Mouse (Mus musculus) kidney, embryonic 14.5 days (tissue): ENCODE results near the gene Slc17a9. TPM values are rescaled to one million over a fixed set of nuclear protein-coding genes. Genes with fewer than 3 reads are reported as not detected.

Source experiments
- ATAC-seq: fragments of 200-750 bp; cut with Nextera tagmentation; 2 replicates; pipeline ENCODE4 v1.8.0; 2017; ENCODE audit warnings: moderate number of reproducible peaks, mild to moderate bottlenecking, moderate TSS enrichment, moderate library complexity; ENCODE audit not compliant: low FRiP score, low TSS enrichment
- H3K27ac ChIP-seq: fragments of 300-500 bp; sonication (generic); 2 replicates; pipeline ENCODE4 v1.5.1; 2014; ENCODE audit warnings: low read depth, mild to moderate bottlenecking, low read length, moderate library complexity, mixed read lengths
- H3K27me3 ChIP-seq: fragments of 300-500 bp; sonication (generic); 2 replicates; pipeline ENCODE4 v1.6.1; 2014; ENCODE audit warnings: mild to moderate bottlenecking, low read length; ENCODE audit not compliant: control insufficient read depth, insufficient read depth
- H3K36me3 ChIP-seq: fragments of 300-500 bp; sonication (generic); 2 replicates; pipeline ENCODE4 v1.6.1; 2014; ENCODE audit warnings: low read length, mixed read lengths; ENCODE audit not compliant: control insufficient read depth, insufficient read depth
- H3K4me1 ChIP-seq: fragments of 300-500 bp; sonication (generic); 2 replicates; pipeline ENCODE4 v1.6.1; 2014; ENCODE audit warnings: low read length, mixed read lengths; ENCODE audit not compliant: control insufficient read depth, insufficient read depth
- H3K4me2 ChIP-seq: fragments of 300-500 bp; sonication (generic); replicated peaks from 2 replicates; pipeline ENCODE4 v1.6.1; 2014; ENCODE audit warnings: low read depth, mild to moderate bottlenecking, low read length
- H3K4me3 ChIP-seq: fragments of 300-500 bp; sonication (generic); 2 replicates; pipeline ENCODE4 v1.5.1; 2014; ENCODE audit warnings: mild to moderate bottlenecking, low read length
- H3K9ac ChIP-seq: fragments of 300-500 bp; sonication (generic); 2 replicates; pipeline ENCODE4 v1.6.1; 2014; ENCODE audit warnings: low read depth, mild to moderate bottlenecking, low read length, moderate library complexity
- H3K9me3 ChIP-seq: fragments of 300-500 bp; sonication (generic); 2 replicates; pipeline ENCODE4 v1.6.1; 2016; ENCODE audit warnings: low read length; ENCODE audit not compliant: control insufficient read depth
- WGBS: fragments of 180-500 bp; shearing (Covaris S2); extraction: QIAGEN DNeasy Blood & Tissue Kit; methylation state at CpG from one replicate; pipeline ENCODE4 v1.1.7; 2014; 5-methylcytosine and 5-hydroxymethylcytosine counted together
- polyA plus RNA-seq: library from polyadenylated mRNA; unstranded; fragments of >200 nt; fragmentation: Nextera tagmentation; extraction: Ambion mirVana; gene quantifications from 2 replicates; pipeline ENCODE4 v1.2.1, GENCODE M21; 2014

Slc17a9 gene
- polyA plus RNA-seq, 1 experiment from 2014 or later = 0.20 TPM

GRCm38 (mm10) chr2:180700457-180700856 lies 24.6 kb upstream of the Slc17a9 start:
- H3K27me3 ChIP-seq = no peaks in the 10 kb centered on the region
- no peaks in the 10 kb centered on the region for H3K9me3 ChIP-seq
- no peaks in the 10 kb centered on the region; the same call in 1 of the 2 replicates for H3K36me3 ChIP-seq
- WGBS = 74% methylated on average over 5 of the region's 5 CpGs
- no peak overlapping the region for H3K27ac ChIP-seq
- no peak for ATAC-seq
- peak overlapping the region; percentile 86 for H3K4me2 ChIP-seq
- H3K4me3 ChIP-seq = peak overlapping the region; percentile 97
- H3K4me1 ChIP-seq = peaks cover 27% of the 10 kb centered on the region
- H3K9ac ChIP-seq = peak overlapping the region; percentile 98; the same call in 1 of the 2 replicates

GRCm38 (mm10) chr2:180701053-180701766 lies 23.9 kb upstream of the Slc17a9 start:
- Histone ChIP-seq H3K9ac (peak overlapping the region; percentile 98), H3K27me3 (no peaks in the 10 kb centered on the region), H3K4me1 (peaks cover 27% of the 10 kb centered on the region), H3K27ac (peak overlapping the region; percentile 96), H3K4me2 (peak overlapping the region; percentile 86), H3K36me3 (no peaks in the 10 kb centered on the region; the same call in 1 of the 2 replicates), H3K4me3 (peak overlapping the region; percentile 97), H3K9me3 (no peaks in the 10 kb centered on the region)
- peak; percentile 5; the same call in 1 of the 2 replicates for ATAC-seq
- WGBS = 5% methylated on average over 26 of the region's 26 CpGs

DNA sequence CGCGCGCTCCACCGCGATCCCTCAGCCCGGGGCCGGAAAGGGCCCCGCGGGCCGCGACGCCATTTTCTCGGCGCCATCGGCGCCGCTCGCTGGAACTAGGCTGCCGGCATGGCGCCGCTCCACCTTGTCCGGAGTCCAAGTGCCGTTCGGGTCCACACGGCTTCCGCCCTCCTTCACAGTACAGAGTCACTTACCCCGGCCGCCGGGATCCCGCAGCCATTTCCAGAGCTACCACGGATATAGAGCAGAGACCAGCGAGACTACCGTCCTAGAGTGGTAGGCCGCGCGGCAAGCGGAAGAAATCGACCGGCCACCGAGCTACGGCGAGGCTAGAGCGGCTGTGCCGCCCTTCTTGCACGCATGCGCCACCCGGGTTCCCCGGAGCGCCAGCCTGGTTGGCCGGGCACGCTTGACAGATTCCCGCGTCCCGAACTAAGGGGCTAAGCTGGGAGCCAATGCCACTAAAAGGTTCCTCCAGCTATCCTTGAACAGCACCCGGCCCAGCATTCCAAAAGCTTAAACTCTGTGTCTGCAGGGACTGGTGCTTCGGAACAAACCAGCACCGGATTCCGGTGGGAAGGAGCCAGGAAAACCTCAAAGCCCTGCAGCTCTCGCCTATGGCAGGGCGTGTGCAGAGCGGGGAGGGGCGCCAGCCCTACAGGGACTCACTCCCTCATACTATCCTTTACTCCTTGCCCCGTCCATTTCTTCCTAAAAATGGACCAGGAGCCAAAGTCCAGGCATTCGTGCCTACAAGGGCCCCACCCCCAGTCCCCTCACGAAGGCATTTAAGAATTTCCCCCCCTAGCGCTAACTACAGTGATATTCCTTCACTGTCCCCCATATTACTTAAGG lies 23.1 kb upstream of the Slc17a9 start:
- Histone ChIP-seq H3K9me3 (no peaks in the 10 kb centered on the region), H3K9ac (peak overlapping the region; percentile 98), H3K27me3 (no peaks in the 10 kb centered on the region), H3K4me3 (peak overlapping the region; percentile 97), H3K4me1 (peaks cover 27% of the 10 kb centered on the region), H3K27ac (peak overlapping the region; percentile 96), H3K4me2 (peak overlapping the region; percentile 86), H3K36me3 (peaks cover 2% of the 10 kb centered on the region; the same call in 1 of the 2 replicates)
- ATAC-seq = peak; percentile 95
- WGBS = under 1% methylated on average over 66 of the region's 66 CpGs

- Histone ChIP-seq H3K27me3 (no peaks in the 10 kb centered on the region), H3K36me3 (peaks cover 4% of the 10 kb centered on the region; the same call in 1 of the 2 replicates), H3K4me1 (peaks cover 27% of the 10 kb centered on the region), H3K4me2 (peak overlapping the region; percentile 86), H3K27ac (peak overlapping the region; percentile 96), H3K9me3 (no peaks in the 10 kb centered on the region), H3K9ac (peak overlapping the region; percentile 98), H3K4me3 (peak overlapping the region; percentile 97)
- WGBS = 26% methylated on average over 4 of the region's 4 CpGs
- no peak for ATAC-seq
These were observed 22.3 kb upstream of the Slc17a9 start for GRCm38 (mm10) chr2:180702701-180703149.

- H3K4me3 ChIP-seq = no peak overlapping the region; the same call in 1 of the 2 replicates
- peak overlapping the region; percentile 96; the same call in 1 of the 2 replicates for H3K27ac ChIP-seq
- peak overlapping the region; percentile 98; the same call in 1 of the 2 replicates for H3K9ac ChIP-seq
- peaks cover 4% of the 10 kb centered on the region; the same call in 1 of the 2 replicates for H3K36me3 ChIP-seq
- peak overlapping the region; percentile 86 for H3K4me2 ChIP-seq
- peaks cover 29% of the 10 kb centered on the region for H3K4me1 ChIP-seq
- H3K27me3 ChIP-seq = no peaks in the 10 kb centered on the region
- WGBS = 82% methylated on average over 5 of the region's 5 CpGs
- ATAC-seq = no peak
- no peaks in the 10 kb centered on the region for H3K9me3 ChIP-seq
These were observed 21.9 kb upstream of the Slc17a9 start for GRCm38 (mm10) chr2:180703175-180703574.

DNA sequence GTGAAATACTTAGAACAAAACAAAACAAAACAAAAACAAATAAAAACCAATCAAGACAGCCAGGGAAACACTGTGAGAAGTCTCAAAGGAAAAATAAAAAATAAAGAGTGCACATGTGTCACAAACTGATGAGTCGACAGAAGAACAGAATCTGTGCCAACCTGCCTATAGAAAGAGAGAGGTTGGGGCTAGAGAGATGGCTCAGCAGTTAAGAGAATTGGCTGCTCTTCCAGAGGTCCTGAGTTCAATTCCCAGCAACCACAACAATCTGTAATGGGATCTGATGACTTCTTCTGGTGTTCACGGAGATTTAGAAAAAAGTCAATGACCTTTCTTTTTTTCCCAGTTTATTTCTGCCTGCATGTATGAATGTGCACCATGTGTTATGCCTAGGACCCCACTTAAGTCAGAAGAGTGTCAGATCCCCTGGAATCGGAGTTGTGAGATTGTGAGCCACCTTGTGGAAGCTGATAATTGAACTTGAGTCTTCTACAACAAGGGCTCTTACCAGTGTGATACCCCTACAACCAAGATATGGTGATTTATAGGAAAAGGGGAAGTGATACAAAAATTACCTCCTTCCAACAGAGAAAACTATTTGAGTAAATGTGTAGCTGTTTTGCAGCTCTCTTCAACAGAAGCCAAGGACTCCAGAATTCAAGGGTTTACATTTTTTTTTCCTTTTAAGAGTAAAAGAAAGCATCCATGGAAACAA lies 21.3 kb upstream of the Slc17a9 start:
- Histone ChIP-seq H3K4me2 (no peak overlapping the region), H3K36me3 (peaks cover 4% of the 10 kb centered on the region; the same call in 1 of the 2 replicates), H3K27me3 (no peaks in the 10 kb centered on the region), H3K27ac (no peak overlapping the region), H3K4me1 (peaks cover 35% of the 10 kb centered on the region), H3K4me3 (no peak overlapping the region), H3K9ac (no peak overlapping the region), H3K9me3 (no peaks in the 10 kb centered on the region)
- 82% methylated on average over 3 of the region's 3 CpGs for WGBS
- ATAC-seq = no peak

- peaks cover 35% of the 10 kb centered on the region for H3K4me1 ChIP-seq
- ATAC-seq = no peak
- H3K36me3 ChIP-seq = peaks cover 4% of the 10 kb centered on the region; the same call in 1 of the 2 replicates
- no peak overlapping the region for H3K4me3 ChIP-seq
- 70% methylated on average over 8 of the region's 8 CpGs for WGBS
- H3K27ac ChIP-seq = no peak overlapping the region
- H3K27me3 ChIP-seq = no peaks in the 10 kb centered on the region
- no peak overlapping the region for H3K9ac ChIP-seq
- H3K9me3 ChIP-seq = no peaks in the 10 kb centered on the region
- H3K4me2 ChIP-seq = no peak overlapping the region
These were observed 20.5 kb upstream of the Slc17a9 start for GRCm38 (mm10) chr2:180704591-180704990.

GRCm38 (mm10) chr2:180705066-180705465 lies 20.0 kb upstream of the Slc17a9 start:
- Histone ChIP-seq H3K27ac (no peak overlapping the region), H3K27me3 (no peaks in the 10 kb centered on the region), H3K9ac (no peak overlapping the region), H3K36me3 (peaks cover 4% of the 10 kb centered on the region; the same call in 1 of the 2 replicates), H3K4me2 (no peak overlapping the region), H3K4me1 (peaks cover 31% of the 10 kb centered on the region), H3K9me3 (no peaks in the 10 kb centered on the region), H3K4me3 (no peak overlapping the region)
- ATAC-seq = no peak
- 81% methylated on average over 3 of the region's 3 CpGs for whole genome bisulfite sequencing
